Mouse (Mus musculus): Measurements from ENCODE around the gene Optc. TPM values are rescaled to one million over a fixed set of nuclear protein-coding genes. Genes with fewer than 3 reads are reported as not detected.

Gene Optc
- polyA plus RNA-seq, 2 experiments from 2014 or later = not detected

DNA sequence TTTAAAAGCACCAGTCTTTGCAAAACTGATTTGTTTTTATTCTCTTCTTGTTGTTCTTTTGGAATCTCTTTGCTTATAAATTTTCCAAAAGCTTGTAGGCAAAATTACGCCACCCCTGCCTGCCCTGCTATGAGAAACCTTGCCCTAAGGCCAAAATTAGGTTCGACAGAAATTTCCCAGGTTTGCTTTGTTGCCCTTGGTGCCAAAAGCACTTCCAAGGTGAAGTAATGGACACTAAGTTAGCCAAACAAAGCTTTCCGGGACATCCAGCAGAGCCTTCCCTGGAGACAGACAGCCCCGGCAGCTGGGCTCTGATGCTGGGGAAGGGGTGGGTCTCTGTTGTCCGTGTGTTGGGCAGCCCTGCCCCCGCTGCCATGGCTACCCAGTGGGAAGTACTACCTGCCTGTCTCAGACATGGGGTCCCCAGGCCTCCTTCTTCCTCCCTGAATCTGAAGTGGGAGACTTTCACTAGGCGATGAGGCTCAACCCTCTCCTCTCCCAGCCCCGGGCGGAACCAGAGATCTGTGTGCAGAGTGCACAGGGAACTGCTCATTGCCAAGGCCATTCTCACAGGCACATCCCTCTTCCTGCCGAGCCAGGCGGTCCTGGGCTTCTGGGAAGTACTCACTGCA, 9.8 kb upstream of the Optc start:
- ATAC-seq = no peak

GRCm38 (mm10) chr1:133915723-133916355, 8.0 kb upstream of the Optc start:
- ATAC-seq = no peak

DNA sequence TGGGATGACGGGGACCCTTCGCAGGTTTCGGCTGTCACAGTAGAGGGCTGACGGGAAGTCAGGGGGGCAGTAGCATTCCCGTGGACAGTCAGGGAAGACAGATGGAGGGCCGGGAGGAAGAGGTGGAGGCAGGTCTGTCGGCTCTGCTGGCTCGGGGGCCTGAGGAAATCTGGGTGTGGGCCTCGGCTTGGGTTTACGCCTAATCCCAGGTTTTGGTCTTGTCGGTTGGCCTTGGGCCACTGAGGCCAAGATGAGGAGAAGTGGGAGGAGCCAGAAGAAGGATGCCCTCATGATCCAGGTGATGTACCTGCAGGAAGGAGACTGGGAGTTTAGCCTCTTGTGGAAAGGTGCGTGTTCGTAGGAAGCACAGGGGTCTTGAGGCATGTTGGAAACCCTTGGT, 7.3 kb upstream of the Optc start:
- ATAC-seq = no peak

GRCm38 (mm10) chr1:133913018-133913417, 5.2 kb upstream of the Optc start:
- ATAC-seq = no peak

- no peak for ATAC-seq
These were observed 3.7 kb upstream of the Optc start for GRCm38 (mm10) chr1:133911456-133911855.

- ATAC-seq = no peak
These were observed 3.2 kb upstream of the Optc start for GRCm38 (mm10) chr1:133911008-133911407.

GRCm38 (mm10) chr1:133910108-133910507, 2.3 kb upstream of the Optc start:
- ATAC-seq = no peak

DNA sequence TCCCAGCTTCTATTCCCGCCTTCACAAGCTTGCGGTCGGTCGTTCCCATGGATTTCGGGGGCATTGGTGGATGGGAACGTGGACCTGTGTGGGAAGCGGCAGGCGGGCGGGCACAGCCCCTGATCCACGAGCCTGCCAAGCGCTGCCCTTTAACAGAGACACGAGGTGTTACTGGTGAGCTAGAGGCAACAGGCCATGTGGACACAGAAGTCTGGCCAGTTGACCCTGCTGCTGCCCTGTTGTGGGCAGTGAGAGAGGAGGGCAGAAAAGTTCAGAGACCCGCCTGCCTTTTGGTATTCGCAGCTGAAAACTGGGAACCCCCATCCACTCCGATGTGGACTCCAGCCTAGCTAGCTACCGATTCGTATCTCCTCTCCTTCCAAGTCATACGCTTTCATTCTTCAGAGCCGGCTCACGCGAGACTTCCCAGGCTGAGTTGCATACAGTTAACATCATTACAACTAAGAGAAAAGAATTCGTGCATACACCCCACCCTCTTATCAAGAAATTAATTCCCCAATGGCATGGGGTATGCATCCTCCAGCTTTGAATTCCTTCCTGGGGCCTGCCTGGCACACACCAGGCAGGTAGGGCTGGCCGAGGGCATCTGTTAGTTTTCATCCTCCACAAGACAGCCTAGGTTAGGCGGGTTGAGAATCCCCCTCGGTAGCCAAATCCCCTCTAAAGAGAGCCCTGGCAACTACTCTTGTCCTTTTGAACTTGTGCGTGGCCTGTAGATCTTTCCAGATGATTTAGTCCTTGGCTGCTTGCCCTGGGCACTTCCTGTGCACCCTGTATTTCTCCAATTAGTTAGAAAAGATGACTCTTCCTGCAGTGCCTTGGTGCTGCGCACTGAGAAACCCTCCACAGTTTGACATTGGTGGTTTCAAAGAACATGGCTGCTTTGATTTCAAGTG, 1.1 kb upstream of the Optc start:
- peak; percentile 73 for ATAC-seq

- ATAC-seq = no peak
These were observed 1.4 kb downstream of the Optc start for GRCm38 (mm10) chr1:133906420-133906819.

- no peak for ATAC-seq
These were observed 7.0 kb downstream of the Optc start for GRCm38 (mm10) chr1:133900825-133901224.

GRCm38 (mm10) chr1:133899043-133899542, 8.7 kb downstream of the Optc start:
- no peak for ATAC-seq

- no peak for ATAC-seq
These were observed 10.5 kb downstream of the Optc start for GRCm38 (mm10) chr1:133897293-133897692.

DNA sequence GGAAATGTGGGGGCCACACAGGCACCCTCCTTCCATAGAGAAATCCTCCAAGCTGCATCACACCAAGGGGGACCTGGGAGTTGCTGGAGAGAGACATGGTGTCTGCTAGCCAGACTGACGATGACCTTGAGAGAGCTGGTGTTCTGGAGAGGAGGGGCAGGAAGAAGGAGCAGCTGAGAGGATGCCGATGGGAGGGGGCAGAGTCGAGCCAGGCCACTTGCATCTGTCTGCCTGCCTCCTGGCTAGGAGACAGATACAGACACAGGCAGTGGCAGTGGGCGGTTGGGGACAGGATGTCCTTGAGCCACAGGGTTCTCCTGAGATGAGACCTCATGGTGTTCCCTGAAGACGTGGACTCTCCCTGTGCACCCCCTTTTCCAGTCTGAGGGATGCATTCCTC, 16.3 kb downstream of the Optc start:
- peak; percentile 51 for ATAC-seq

DNA sequence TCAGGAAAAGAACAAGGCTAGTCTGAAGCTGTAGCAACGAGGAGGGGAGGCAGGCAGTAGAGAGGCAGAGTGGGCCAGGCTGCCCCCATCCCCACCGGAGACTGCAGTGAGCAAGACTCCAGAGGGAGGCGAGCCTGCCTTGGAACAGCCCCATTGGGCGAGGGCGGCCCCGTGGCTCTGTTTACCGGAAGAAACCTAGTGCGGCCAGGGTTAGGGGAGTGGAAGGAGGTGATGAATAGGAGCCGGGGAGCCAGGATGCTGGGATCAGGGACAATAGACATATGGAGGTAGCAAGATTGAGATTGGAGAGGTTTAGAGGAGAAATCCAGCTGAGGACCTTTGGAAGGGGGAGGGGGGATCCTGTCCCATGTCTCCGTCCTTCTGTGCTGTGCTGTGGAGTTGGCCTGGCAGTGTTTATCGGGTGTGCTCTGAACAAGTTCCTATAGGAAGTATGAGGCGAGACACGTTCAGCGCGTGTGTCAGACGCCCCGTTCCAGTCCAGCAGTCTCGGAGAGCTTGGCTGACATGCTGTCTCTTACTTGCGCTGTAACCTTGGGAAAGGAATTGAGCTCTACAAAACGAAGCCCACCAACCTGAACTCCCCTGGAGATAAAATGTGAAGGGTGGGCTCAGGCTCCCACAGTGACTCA, 17.7 kb downstream of the Optc start:
- no peak for ATAC-seq

GRCm38 (mm10) chr1:133887538-133888250, 20.1 kb downstream of the Optc start:
- ATAC-seq = no peak

DNA sequence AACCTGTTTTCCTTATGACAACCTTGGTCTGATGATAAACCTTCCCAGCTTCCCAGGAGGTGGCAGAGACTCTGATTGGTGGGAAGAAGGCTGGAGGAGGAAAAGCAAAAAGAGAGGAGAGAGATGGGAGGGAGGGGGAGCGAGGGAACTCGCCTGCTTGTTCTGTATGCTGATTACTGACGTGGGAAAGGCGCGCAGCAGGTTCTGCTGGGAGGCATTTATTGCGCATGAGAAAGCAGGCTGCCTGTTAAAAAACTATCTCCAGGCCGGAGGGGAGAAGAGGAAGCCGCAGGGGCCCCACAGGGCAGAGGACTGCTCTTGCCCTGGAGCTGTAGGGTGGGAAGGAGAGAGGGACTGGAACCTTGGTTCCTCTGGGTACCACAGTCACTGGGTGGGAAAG, 20.8 kb downstream of the Optc start:
- ATAC-seq = no peak

- ATAC-seq = no peak
These were observed 21.4 kb downstream of the Optc start for GRCm38 (mm10) chr1:133886431-133886830.

DNA sequence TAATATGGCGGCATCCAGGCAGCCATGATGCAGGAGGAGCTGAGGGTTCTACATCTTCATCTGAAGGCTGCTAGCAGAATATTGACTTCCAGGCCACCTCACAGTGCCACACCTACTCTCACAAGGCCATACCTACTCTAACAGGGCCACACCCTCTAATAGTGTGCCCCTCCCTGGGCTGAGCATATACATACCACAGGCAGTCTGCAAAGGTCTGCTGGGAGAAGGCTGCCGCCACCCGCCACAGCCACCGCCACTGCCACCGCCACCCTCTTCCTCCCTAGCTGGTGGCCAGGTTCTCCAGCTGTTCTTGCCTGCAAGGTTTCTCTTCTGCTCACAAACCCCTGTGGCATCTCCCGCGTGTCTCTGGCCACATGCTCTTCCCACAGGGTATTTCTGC, 22.0 kb downstream of the Optc start:
- ATAC-seq = no peak

GRCm38 (mm10) chr1:133884746-133885145, 23.1 kb downstream of the Optc start:
- ATAC-seq = no peak

- ATAC-seq = no peak
These were observed 23.7 kb downstream of the Optc start for GRCm38 (mm10) chr1:133884090-133884489.

GRCm38 (mm10) chr1:133882283-133883217, 25.2 kb downstream of the Optc start:
- ATAC-seq = no peak

Data from CD4-positive, CD25-positive, alpha-beta regulatory T cell, adult 4 months (primary cell).